Mouse (Mus musculus) layer of hippocampus, adult 2 months (tissue): Measurements from ENCODE around the gene Dnlz. TPM values are rescaled to one million over a fixed set of nuclear protein-coding genes. Genes with fewer than 3 reads are reported as not detected.
A peak's percentile ranks its signal among the peaks of the same experiment; 100 is the strongest.
"Not testable (repeated sequence)": the region's sequence is repeated elsewhere in the genome, so short reads cannot be mapped to it uniquely, and the experiment has no call there.

ENCODE experiments used
- DNase-seq, 2 experiments: peaks; one replicate each; pipeline ENCODE4 v3.0.0; 2022; ENCODE audit warnings: low spot score in 2 of 2
- H3K27ac ChIP-seq: fragments of 200-600 bp; 2 replicates; pipeline ENCODE4 v1.8.1; 2022
- H3K4me3 ChIP-seq: fragments of 200-600 bp; 2 replicates; pipeline ENCODE4 v1.8.1; 2022; ENCODE audit warnings: mild to moderate bottlenecking
- CTCF ChIP-seq: fragments of 200-600 bp; conservative IDR thresholded peaks from 2 replicates; pipeline ENCODE4 v1.8.1; 2022; ENCODE audit warnings: antibody characterized with exemption, mild to moderate bottlenecking, moderate library complexity
- long read RNA-seq, 2 experiments: library from polyadenylated mRNA; stranded (forward); transcript quantifications; one replicate each; pipeline ENCODE4 v2.0.0; 2021; ENCODE audit warnings: borderline mapping rate in 2 of 2
- total RNA-seq, 2 experiments: library from RNA; stranded (reverse); gene quantifications; 2 replicates each; pipeline ENCODE4 v1.2.3; 2021

The Dnlz gene
- 10 to 100 TPM; 26.5 to 27.2 TPM for total RNA-seq
- long read RNA-seq, experiment 1, transcript Dnlz-201 (3 exons, 2,916 nt) = minor isoform, 21 of 69 reads
- long read RNA-seq, experiment 1, transcript Dnlz-202 (2 exons, 2,766 nt) = major isoform, 28 of 69 reads
- long read RNA-seq, experiment 1, partial matches to known transcripts = 8 of 69 reads
- long read RNA-seq, experiment 1, other reads (novel, unspliced or antisense) = 12 of 69 reads
- long read RNA-seq, experiment 2, transcript Dnlz-201 (3 exons, 2,916 nt) = minor isoform, 36 of 109 reads
- long read RNA-seq, experiment 2, transcript Dnlz-202 (2 exons, 2,766 nt) = major isoform, 44 of 109 reads
- long read RNA-seq, experiment 2, partial matches to known transcripts = 2 of 109 reads
- long read RNA-seq, experiment 2, other reads (novel, unspliced or antisense) = 27 of 109 reads

GRCm38 (mm10) chr2:26351358-26352290, at the start of gene Dnlz:
Gene Dnlz (minus strand): TSS chr2:26352110.
- peak; percentile 92 to 96 for DNase-seq
- Histone ChIP-seq H3K27ac (peak within 1 kb of the TSS; percentile 92), H3K4me3 (peak within 1 kb of the TSS; percentile 75)
- TF ChIP-seq CTCF = peak; percentile 84

DNA sequence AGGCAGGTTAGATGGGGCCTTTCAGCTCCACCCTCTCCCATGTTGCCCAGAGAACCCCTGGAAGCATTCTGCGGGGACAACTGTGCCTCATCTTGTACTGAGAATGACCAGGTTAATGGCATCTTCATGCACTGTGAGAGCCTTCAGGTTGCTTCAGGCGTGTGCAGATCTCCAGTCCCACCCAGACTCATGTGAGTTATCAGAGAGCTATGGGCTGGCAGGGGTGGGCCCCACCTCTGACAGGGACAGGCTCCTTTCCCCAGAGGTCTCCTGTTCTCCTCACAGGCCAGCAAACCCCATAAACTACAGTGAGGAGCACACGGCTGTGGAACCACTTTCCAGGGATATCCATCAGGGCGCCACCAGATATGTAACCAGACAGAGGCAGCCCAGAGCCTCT, 49.1 kb upstream of the Dnlz start:
- no peak for TF ChIP-seq CTCF
- Histone ChIP-seq H3K27ac (no peak overlapping the region), H3K4me3 (no peak overlapping the region)
- no peak for DNase-seq

- Histone ChIP-seq H3K27ac (no peak overlapping the region), H3K4me3 (no peak overlapping the region)
- no peak for TF ChIP-seq CTCF
- no peak for DNase-seq
These were observed 48.4 kb upstream of the Dnlz start for GRCm38 (mm10) chr2:26400296-26400695.

DNA sequence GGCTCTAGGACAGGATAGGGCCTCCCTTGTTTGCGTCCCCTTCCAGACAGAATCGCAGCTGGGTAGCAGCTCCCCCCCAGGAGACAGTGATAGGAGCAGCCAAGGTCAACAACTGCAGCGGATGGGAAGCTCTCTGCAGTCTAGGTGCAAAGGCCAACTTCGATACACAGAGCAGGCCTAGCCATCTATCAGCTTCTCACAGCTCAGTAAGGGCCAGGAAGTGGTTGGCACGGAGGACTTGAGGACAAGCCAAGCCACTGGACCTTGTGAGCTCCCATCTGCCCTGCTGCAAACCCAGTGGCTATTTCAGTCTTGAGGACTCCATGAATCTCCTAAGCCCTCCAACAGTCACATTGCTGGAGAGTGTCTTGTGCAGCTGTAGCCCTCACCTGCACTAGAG, 47.7 kb upstream of the Dnlz start:
- DNase-seq = no peak
- 0 out of 2 replicates have a peak overlapping the region, but pooled peaks have one; percentile 5 for H3K27ac ChIP-seq
- TF ChIP-seq CTCF = no peak
- H3K4me3 ChIP-seq = no peak overlapping the region

DNA sequence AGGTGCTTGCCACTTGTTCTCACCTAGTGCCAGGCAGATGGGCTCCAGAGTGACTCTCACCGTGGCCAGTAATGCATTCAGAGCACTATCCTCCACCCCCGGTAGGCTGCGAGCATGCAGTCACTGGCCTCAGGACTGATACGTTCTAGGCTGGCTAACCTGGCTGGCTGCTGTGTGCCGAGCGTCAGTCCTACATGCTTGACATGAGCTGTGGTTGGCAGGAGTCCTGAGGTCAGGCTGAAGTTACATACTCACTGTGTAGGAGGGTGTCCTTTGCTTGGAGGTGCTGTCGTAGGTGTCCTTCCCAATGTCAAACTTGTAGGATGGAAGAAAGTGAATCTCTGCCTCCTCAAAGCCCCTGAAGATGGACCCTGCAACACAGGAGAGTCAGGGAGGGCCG, 47.1 kb upstream of the Dnlz start:
- Histone ChIP-seq H3K27ac (peak overlapping the region; percentile 51; the same call in 1 of the 2 replicates), H3K4me3 (no peak overlapping the region)
- no peak for DNase-seq
- TF ChIP-seq CTCF = no peak

DNA sequence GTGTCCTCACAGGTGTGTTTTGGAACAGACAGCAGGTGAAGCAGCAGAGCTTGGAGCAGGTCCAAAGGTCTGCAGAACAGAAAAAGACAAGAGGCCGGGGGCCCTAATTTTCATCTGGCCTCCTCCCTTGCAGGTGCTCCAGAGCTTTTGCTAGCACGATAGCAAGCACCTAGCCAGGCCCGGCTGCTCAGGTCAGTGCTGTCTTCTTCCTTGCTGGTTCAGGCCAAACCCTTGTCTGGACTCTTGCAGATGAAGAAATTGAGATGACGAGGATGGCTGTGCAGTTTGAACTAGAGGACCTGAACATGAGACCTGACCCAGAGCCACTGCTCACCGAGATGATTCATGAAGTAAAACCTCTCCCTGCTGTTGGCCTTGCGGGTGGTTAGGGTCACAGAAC, 39.7 kb upstream of the Dnlz start:
- DNase-seq = no peak
- Histone ChIP-seq H3K4me3 (no peak overlapping the region), H3K27ac (no peak overlapping the region)
- no peak for TF ChIP-seq CTCF

- Histone ChIP-seq H3K27ac (no peak overlapping the region), H3K4me3 (no peak overlapping the region)
- no peak for DNase-seq
- TF ChIP-seq CTCF = no peak
These were observed 39.0 kb upstream of the Dnlz start for GRCm38 (mm10) chr2:26390954-26391353.

GRCm38 (mm10) chr2:26389154-26389690, 37.3 kb upstream of the Dnlz start, which contains the start of the genes Entr1 and Pmpca:
Gene Entr1 (minus strand): TSS chr2:26389316.
Gene Pmpca (plus strand): TSS chr2:26389339.
- DNase-seq = peak; percentile 82 to 85
- Histone ChIP-seq H3K4me3 (peak within 1 kb of the TSS; percentile 98), H3K27ac (peak within 1 kb of the TSS; percentile 89)
- TF ChIP-seq CTCF = 0 out of 2 replicates have a peak, but pooled peaks have one; percentile 3

DNA sequence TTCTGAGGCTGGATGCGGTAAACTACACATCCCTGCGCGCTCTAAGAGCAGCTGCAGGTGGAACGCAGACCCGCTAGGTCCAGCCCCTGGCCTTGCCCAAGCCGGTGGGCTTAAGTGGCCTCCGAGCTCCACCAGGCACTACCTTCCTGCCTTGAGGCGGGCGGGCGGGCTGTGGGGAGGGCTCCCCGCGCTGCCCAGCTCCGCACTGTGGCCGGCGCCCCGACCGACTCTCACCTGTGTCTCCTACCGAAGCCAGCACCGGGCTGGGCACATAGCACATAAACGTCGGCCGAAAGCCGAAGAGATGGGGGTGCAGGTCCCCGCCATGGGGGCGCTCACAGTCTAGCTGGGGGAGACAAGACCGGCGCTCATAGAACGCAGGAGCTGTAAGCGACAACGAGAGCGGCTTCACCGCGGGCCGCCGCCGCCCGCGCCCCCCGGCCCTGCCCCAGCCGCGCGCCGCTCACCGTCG, 36.8 kb upstream of the Dnlz start:
- Histone ChIP-seq H3K4me3 (peak overlapping the region; percentile 98), H3K27ac (peak overlapping the region; percentile 89)
- TF ChIP-seq CTCF = no peak
- no peak for DNase-seq

GRCm38 (mm10) chr2:26387713-26388112, 35.8 kb upstream of the Dnlz start:
- no peak overlapping the region; the same call in 1 of the 2 replicates for H3K4me3 ChIP-seq
- DNase-seq = no peak
- no peak for TF ChIP-seq CTCF
- H3K27ac ChIP-seq = no peak overlapping the region

- Histone ChIP-seq H3K27ac (peak overlapping the region; percentile 82; the same call in 1 of the 2 replicates), H3K4me3 (peak overlapping the region; percentile 92)
- not testable (repeated sequence) for DNase-seq
These were observed 29.0 kb upstream of the Dnlz start for GRCm38 (mm10) chr2:26380871-26381270.

DNA sequence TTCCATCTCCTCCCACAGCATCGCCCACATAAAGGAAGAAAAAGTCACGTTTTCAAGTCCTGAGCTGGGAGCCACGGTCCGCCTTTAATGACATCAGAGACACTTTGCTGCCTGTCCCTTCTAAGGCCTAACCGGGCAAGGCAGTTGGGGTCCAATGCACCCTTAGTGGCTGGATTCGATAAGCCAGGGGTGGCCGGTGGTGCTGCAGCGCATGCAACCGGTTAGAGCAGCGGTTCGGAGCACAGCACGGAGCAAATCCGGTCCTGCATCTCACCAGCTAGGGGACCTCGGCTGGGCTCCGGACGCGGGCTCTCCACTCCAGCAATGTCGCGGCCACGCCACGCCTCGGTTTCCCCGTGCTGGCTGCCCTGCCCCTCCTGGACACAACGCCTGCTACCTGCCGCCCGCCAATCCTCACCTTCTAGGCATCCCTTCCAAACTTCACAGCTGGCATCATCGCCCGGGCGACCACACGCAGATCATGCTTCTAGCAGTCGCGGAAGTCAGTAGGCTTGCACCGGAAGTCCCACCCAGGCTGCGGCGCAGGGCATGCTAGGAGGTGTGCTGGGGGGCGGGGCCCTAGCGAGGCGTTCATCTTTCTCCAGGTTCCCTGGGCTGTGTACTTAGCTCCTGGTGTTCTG, 28.3 kb upstream of the Dnlz start, which contains the start of gene Snapc4:
Snapc4 (minus strand) TSS at position 523 of the 641 bp plus-strand sequence.
- peak; percentile 83 to 85 for DNase-seq
- TF ChIP-seq CTCF = no peak
- Histone ChIP-seq H3K27ac (peak within 1 kb of the TSS; percentile 82), H3K4me3 (peak within 1 kb of the TSS; percentile 92)
